Mouse (Mus musculus): ENCODE results near the gene Ifitm1.

The Ifitm1 gene

GRCm38 (mm10) chr7:140966921-140967320, at the start of gene Ifitm1:
Gene Ifitm1 (plus strand): TSS chr7:140967221.
- peaks cover 31% of the 10 kb centered on the region for H3K36me3 ChIP-seq (ENCODE audit: insufficient read depth, low read length)
- no peaks in the 10 kb centered on the region for H3K27me3 ChIP-seq (ENCODE audit: insufficient read depth, low read length)
- no peaks in the 10 kb centered on the region for H3K9me3 ChIP-seq (ENCODE audit: low read length)
- TF ChIP-seq NANOG (IDR thresholded peaks at IDR 0.05; ENCODE audit: borderline replicate concordance, low read length), result no peak
- TF ChIP-seq CTCF (conservative IDR thresholded peaks at IDR 0.05; ENCODE audit: low read length), result no peak
- peaks cover 87% of the 10 kb centered on the region for H3K4me1 ChIP-seq (replicated peaks; ENCODE audit: low read depth, low read length)
- H3K4me3 ChIP-seq (replicated peaks; ENCODE audit: low read length), result peak within 1 kb of the TSS; percentile 79

GRCm38 (mm10) chr7:140919911-140920310, 47.1 kb upstream of the Ifitm1 start:
- TF ChIP-seq POU5F1 (IDR thresholded peaks at IDR 0.05; ENCODE audit: borderline replicate concordance, low read length), result no peak
- Histone ChIP-seq H3K4me1 (replicated peaks; ENCODE audit: low read depth, low read length) (peaks cover 33% of the 10 kb centered on the region), H3K27me3 (ENCODE audit: insufficient read depth, low read length) (peaks cover 68% of the 10 kb centered on the region), H3K4me3 (replicated peaks; ENCODE audit: low read length) (no peak overlapping the region), H3K9me3 (ENCODE audit: low read length) (no peaks in the 10 kb centered on the region), H3K36me3 (ENCODE audit: insufficient read depth, low read length) (no peaks in the 10 kb centered on the region)

- Histone ChIP-seq H3K27me3 (ENCODE audit: insufficient read depth, low read length) (peaks cover 74% of the 10 kb centered on the region), H3K9me3 (ENCODE audit: low read length) (no peaks in the 10 kb centered on the region), H3K4me3 (replicated peaks; ENCODE audit: low read length) (peak within 1 kb of the TSS; percentile 77), H3K4me1 (replicated peaks; ENCODE audit: low read depth, low read length) (peaks cover 33% of the 10 kb centered on the region), H3K36me3 (ENCODE audit: insufficient read depth, low read length) (no peaks in the 10 kb centered on the region)
- TF ChIP-seq CTCF (conservative IDR thresholded peaks at IDR 0.05; ENCODE audit: low read length), result no peak
- no peak for TF ChIP-seq NANOG (IDR thresholded peaks at IDR 0.05; ENCODE audit: borderline replicate concordance, low read length)
- no peak for TF ChIP-seq POU5F1 (IDR thresholded peaks at IDR 0.05; ENCODE audit: borderline replicate concordance, low read length)
Measured at GRCm38 (mm10) chr7:140920418-140921029, 46.5 kb upstream of the Ifitm1 start, which contains the start of gene Nlrp6. Gene Nlrp6 (plus strand): TSS chr7:140920902.

- Histone ChIP-seq H3K36me3 (ENCODE audit: insufficient read depth, low read length) (no peaks in the 10 kb centered on the region), H3K4me1 (replicated peaks; ENCODE audit: low read depth, low read length) (peaks cover 33% of the 10 kb centered on the region), H3K27me3 (ENCODE audit: insufficient read depth, low read length) (peaks cover 81% of the 10 kb centered on the region), H3K9me3 (ENCODE audit: low read length) (no peaks in the 10 kb centered on the region), H3K4me3 (replicated peaks; ENCODE audit: low read length) (peak overlapping the region; percentile 77)
- no peak for TF ChIP-seq CTCF (conservative IDR thresholded peaks at IDR 0.05; ENCODE audit: low read length)
- no peak for TF ChIP-seq POU5F1 (IDR thresholded peaks at IDR 0.05; ENCODE audit: borderline replicate concordance, low read length)
- no peak for TF ChIP-seq NANOG (IDR thresholded peaks at IDR 0.05; ENCODE audit: borderline replicate concordance, low read length)
Measured at GRCm38 (mm10) chr7:140921225-140921975, 45.6 kb upstream of the Ifitm1 start.

GRCm38 (mm10) chr7:140922398-140923069, 44.5 kb upstream of the Ifitm1 start:
- peaks cover 33% of the 10 kb centered on the region for H3K4me1 ChIP-seq (replicated peaks; ENCODE audit: low read depth, low read length)
- H3K4me3 ChIP-seq (replicated peaks; ENCODE audit: low read length), result peak overlapping the region; percentile 77
- peaks cover 87% of the 10 kb centered on the region for H3K27me3 ChIP-seq (ENCODE audit: insufficient read depth, low read length)
- H3K36me3 ChIP-seq (ENCODE audit: insufficient read depth, low read length), result no peaks in the 10 kb centered on the region
- TF ChIP-seq NANOG (IDR thresholded peaks at IDR 0.05; ENCODE audit: borderline replicate concordance, low read length) (no peak), POU5F1 (IDR thresholded peaks at IDR 0.05; ENCODE audit: borderline replicate concordance, low read length) (no peak), CTCF (conservative IDR thresholded peaks at IDR 0.05; ENCODE audit: low read length) (no peak)
- H3K9me3 ChIP-seq (ENCODE audit: low read length), result no peaks in the 10 kb centered on the region

- TF ChIP-seq POU5F1 (IDR thresholded peaks at IDR 0.05; ENCODE audit: borderline replicate concordance, low read length) (no peak), NANOG (IDR thresholded peaks at IDR 0.05; ENCODE audit: borderline replicate concordance, low read length) (no peak), CTCF (conservative IDR thresholded peaks at IDR 0.05; ENCODE audit: low read length) (no peak)
- Histone ChIP-seq H3K4me1 (replicated peaks; ENCODE audit: low read depth, low read length) (peaks cover 35% of the 10 kb centered on the region), H3K27me3 (ENCODE audit: insufficient read depth, low read length) (peaks cover 82% of the 10 kb centered on the region), H3K4me3 (replicated peaks; ENCODE audit: low read length) (peak overlapping the region; percentile 77), H3K36me3 (ENCODE audit: insufficient read depth, low read length) (no peaks in the 10 kb centered on the region), H3K9me3 (ENCODE audit: low read length) (no peaks in the 10 kb centered on the region)
Measured at GRCm38 (mm10) chr7:140923070-140923775, 43.8 kb upstream of the Ifitm1 start.

- Histone ChIP-seq H3K9me3 (ENCODE audit: low read length) (no peaks in the 10 kb centered on the region), H3K4me1 (replicated peaks; ENCODE audit: low read depth, low read length) (peaks cover 21% of the 10 kb centered on the region), H3K36me3 (ENCODE audit: insufficient read depth, low read length) (no peaks in the 10 kb centered on the region), H3K27me3 (ENCODE audit: insufficient read depth, low read length) (peaks cover 46% of the 10 kb centered on the region), H3K4me3 (replicated peaks; ENCODE audit: low read length) (no peak overlapping the region)
- TF ChIP-seq NANOG (IDR thresholded peaks at IDR 0.05; ENCODE audit: borderline replicate concordance, low read length) (no peak), CTCF (conservative IDR thresholded peaks at IDR 0.05; ENCODE audit: low read length) (no peak), POU5F1 (IDR thresholded peaks at IDR 0.05; ENCODE audit: borderline replicate concordance, low read length) (no peak)
Measured at GRCm38 (mm10) chr7:140927181-140927580, 39.8 kb upstream of the Ifitm1 start.

GRCm38 (mm10) chr7:140938436-140938835, 28.6 kb upstream of the Ifitm1 start:
- 0 out of 2 replicates have a peak, but pooled peaks cover 4% of the 10 kb centered on the region for H3K27me3 ChIP-seq (ENCODE audit: insufficient read depth, low read length)
- TF ChIP-seq CTCF (conservative IDR thresholded peaks at IDR 0.05; ENCODE audit: low read length) (peak; percentile 61), POU5F1 (IDR thresholded peaks at IDR 0.05; ENCODE audit: borderline replicate concordance, low read length) (no peak)
- no peaks in the 10 kb centered on the region for H3K9me3 ChIP-seq (ENCODE audit: low read length)
- peaks cover 8% of the 10 kb centered on the region for H3K36me3 ChIP-seq (ENCODE audit: insufficient read depth, low read length)
- H3K4me3 ChIP-seq (replicated peaks; ENCODE audit: low read length), result peak overlapping the region; percentile 62
- peaks cover 71% of the 10 kb centered on the region for H3K4me1 ChIP-seq (replicated peaks; ENCODE audit: low read depth, low read length)

All from E14TG2a.4 (cell line).